In the genomic region with DNA sequence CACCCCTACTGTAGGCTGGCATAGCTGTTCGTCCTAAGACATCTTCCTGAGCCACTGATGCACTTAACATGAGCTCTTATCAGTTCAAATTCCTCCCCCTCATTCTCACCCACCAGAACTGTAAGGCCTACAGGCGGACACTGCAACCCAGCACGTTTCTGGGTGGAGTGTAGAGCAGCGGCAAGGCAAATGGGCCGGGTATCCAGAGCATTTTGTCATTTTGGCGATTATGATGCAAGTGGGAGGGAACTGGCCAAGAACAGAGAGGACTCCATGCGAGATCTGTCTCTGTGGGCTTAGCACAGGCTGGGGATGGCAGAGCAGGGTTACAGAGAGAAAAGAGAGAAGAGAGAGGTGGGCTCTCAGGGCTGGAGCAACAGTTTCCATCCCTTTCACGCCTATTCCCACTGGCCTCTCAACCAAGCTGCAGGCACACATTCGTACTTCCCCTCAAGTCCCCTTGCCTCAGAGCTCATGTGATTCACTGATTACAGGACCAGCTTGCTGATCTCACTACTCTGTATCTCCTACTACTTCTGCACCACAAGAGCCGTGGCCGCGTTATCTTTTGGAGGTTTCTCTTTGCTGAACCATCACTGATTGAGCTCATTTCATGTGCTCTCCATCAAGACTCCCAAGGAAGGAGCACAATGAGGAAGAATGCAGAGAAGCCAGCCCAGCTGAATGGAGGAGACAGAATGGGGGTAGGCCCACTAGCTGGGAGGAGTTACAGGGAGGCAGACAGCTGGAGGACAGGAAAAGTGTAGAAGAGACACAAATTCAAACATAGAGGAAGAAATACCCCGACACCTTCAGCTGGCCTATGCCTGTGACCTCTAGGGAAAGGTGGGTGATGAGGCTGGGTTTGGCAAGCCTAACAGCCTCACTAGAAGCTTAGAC, we compare ENCODE assay signal across 26 mouse cellular contexts. TPM values are rescaled to one million over a fixed set of nuclear protein-coding genes. Genes with fewer than 3 reads are reported as not detected.
DNase-seq lines count a peak whose midpoint lies in the region; ATAC-seq and TF ChIP-seq lines count a peak whose summit lies in the region.
"Had no signal": no experiment of that assay in that cellular context is flagged by ENCODE, and none has a peak within 500 bp of the region (broad histone marks: within the 10 kb centered on the region; RNA-seq: fewer than 3 reads in every experiment).

No protein-coding gene starts in this region.

- peak; percentile 9 to 27 for DNase-seq in heart, adult 18-20 months
- DNase-seq in heart, postnatal 25 days (ENCODE audit: low spot score) = no peak
- peak; percentile 10 to 25 for DNase-seq in lung, adult 18-20 months
- DNase-seq in lung, postnatal 14 days = no peak
- DNase-seq in ZHBTc4 (ENCODE audit: low read depth, low spot score) = peak; percentile 55
- no peak for DNase-seq in thymus, postnatal 36 days
- DNase-seq: B cell, adult 2 months; cerebellum, adult 9-10 months; kidney, adult 18-20 months; kidney, postnatal 10 days; right cerebral cortex, adult 18-20 months; spleen, adult 18-20 months; thymus, adult 2 months had no signal

- H3K9ac ChIP-seq in intestine, postnatal 0 days (ENCODE audit: low read depth, low read length) = no peak overlapping the region
- H3K9ac ChIP-seq: embryonic facial prominence, embryonic 12.5 days; forebrain, embryonic 15.5 days; hindbrain, embryonic 15.5 days; limb, embryonic 12.5 days; stomach, embryonic 15.5 days had no signal

- peak; percentile 19; the same call in 1 of the 2 replicates for ATAC-seq in intestine, postnatal 0 days
- no peak for ATAC-seq in megakaryocyte-erythroid progenitor cell, adult 5-6 weeks (replicated peaks; ENCODE audit: low FRiP score, low TSS enrichment, poor library complexity, severe bottlenecking)
- ATAC-seq: forebrain, embryonic 15.5 days had no signal

- no peak overlapping the region for H3K4me3 ChIP-seq in intestine, postnatal 0 days (ENCODE audit: low read depth, low read length)
- H3K4me3 ChIP-seq: embryonic facial prominence, embryonic 12.5 days; forebrain, embryonic 15.5 days; hindbrain, embryonic 15.5 days; layer of hippocampus, adult 2 months; left cerebral cortex, adult 2 months; limb, embryonic 12.5 days; stomach, embryonic 15.5 days had no signal

- intact Hi-C loops in heart, postnatal 25 days (cut with DNase I) = no loop called here

- H3K27ac ChIP-seq in intestine, postnatal 0 days (ENCODE audit: low read depth, low read length) = peak overlapping the region; percentile 37
- H3K27ac ChIP-seq: embryonic facial prominence, embryonic 12.5 days; forebrain, embryonic 15.5 days; hindbrain, embryonic 15.5 days; layer of hippocampus, adult 2 months; left cerebral cortex, adult 2 months; limb, embryonic 12.5 days; stomach, embryonic 15.5 days had no signal

- no peaks in the 10 kb centered on the region for H3K27me3 ChIP-seq in intestine, postnatal 0 days (replicated peaks; ENCODE audit: control insufficient read depth, insufficient read depth, low read length)
- H3K27me3 ChIP-seq: embryonic facial prominence, embryonic 12.5 days; forebrain, embryonic 15.5 days; hindbrain, embryonic 15.5 days; limb, embryonic 12.5 days; stomach, embryonic 15.5 days had no signal

- no peak overlapping the region for H3K4me2 ChIP-seq in intestine, postnatal 0 days (replicated peaks; ENCODE audit: low read depth)
- H3K4me2 ChIP-seq: embryonic facial prominence, embryonic 12.5 days; forebrain, embryonic 15.5 days; hindbrain, embryonic 15.5 days; limb, embryonic 12.5 days; stomach, embryonic 15.5 days had no signal

- H3K36me3 ChIP-seq in intestine, postnatal 0 days (ENCODE audit: control insufficient read depth, insufficient read depth) = no peaks in the 10 kb centered on the region
- H3K36me3 ChIP-seq: embryonic facial prominence, embryonic 12.5 days; forebrain, embryonic 15.5 days; hindbrain, embryonic 15.5 days; limb, embryonic 12.5 days; stomach, embryonic 15.5 days had no signal

- TF ChIP-seq CTCF in intestine, postnatal 0 days (IDR thresholded peaks at IDR 0.05; ENCODE audit: low read depth) = no peak

- 68% methylated on average over 13 of the region's 13 CpGs for WGBS in intestine, postnatal 0 days

- no peaks in the 10 kb centered on the region for H3K9me3 ChIP-seq in intestine, postnatal 0 days (ENCODE audit: control insufficient read depth)
- H3K9me3 ChIP-seq: embryonic facial prominence, embryonic 12.5 days; forebrain, embryonic 15.5 days; hindbrain, embryonic 15.5 days; limb, embryonic 12.5 days; stomach, embryonic 15.5 days had no signal

- H3K4me1 ChIP-seq in intestine, postnatal 0 days (replicated peaks; ENCODE audit: control insufficient read depth, insufficient read depth, low read length) = no peaks in the 10 kb centered on the region
- H3K4me1 ChIP-seq: embryonic facial prominence, embryonic 12.5 days; forebrain, embryonic 15.5 days; hindbrain, embryonic 15.5 days; stomach, embryonic 15.5 days had no signal

RNA-seq across cellular contexts. Expression of a gene that starts 1.7 kb away (rescaled TPM):
- total RNA-seq in heart, adult 18-20 months (2021) = not detected
- total RNA-seq in heart, postnatal 25 days (2021) = not detected
- polyA plus RNA-seq in intestine, postnatal 0 days (2015; fragmentation: Nextera tagmentation; extraction: Ambion mirVana) = 14,893 and 15,612 TPM in 2 replicates
- total RNA-seq in megakaryocyte-erythroid progenitor cell, adult 5-6 weeks (2014; fragmentation: Nextera tagmentation) = not detected in 2 replicates
- not detected in 2 replicates for total RNA-seq in megakaryocyte-erythroid progenitor cell, adult 5-6 weeks (2017)
- total RNA-seq: layer of hippocampus, adult 2 months; left cerebral cortex, adult 2 months; megakaryocyte progenitor cell, adult 5-6 weeks; midbrain, postnatal 0 days had no signal
- polyA plus RNA-seq: cortical plate, adult 2 months; embryonic facial prominence, embryonic 12.5 days; forebrain, embryonic 15.5 days; limb, embryonic 12.5 days; midbrain, postnatal 0 days; neural tube, embryonic 11.5 days had no signal

RNA-seq across cellular contexts. Expression of a gene that starts 53.6 kb away (rescaled TPM):
- 1 to 10 TPM; 4.1 to 5.3 TPM for total RNA-seq in heart, adult 18-20 months (2021)
- total RNA-seq in heart, postnatal 25 days (2021) = 1 to 10 TPM; 4.2 to 4.9 TPM
- polyA plus RNA-seq in intestine, postnatal 0 days (2015; fragmentation: Nextera tagmentation; extraction: Ambion mirVana) = 55.8 and 68.8 TPM in 2 replicates
- total RNA-seq in megakaryocyte-erythroid progenitor cell, adult 5-6 weeks (2014; fragmentation: Nextera tagmentation) = 0.22 TPM in 1 of 2 replicates, not detected in the other
- total RNA-seq in megakaryocyte-erythroid progenitor cell, adult 5-6 weeks (2017) = not detected in 2 replicates

Comparison
In these comparisons a context has a peak if more than half of its experiments do, and no peak if none do; other contexts are left out.
1. DNase-seq: peak in heart, adult 18-20 months (2 of 2), lung, adult 18-20 months (2 of 2) and ZHBTc4 (single experiment); none in heart, postnatal 25 days (single experiment), lung, postnatal 14 days (single experiment) and thymus, postnatal 36 days (0 of 2).
2. RNA of a gene that starts 53.6 kb away (total RNA-seq): 4.1 to 5.3 TPM in heart, adult 18-20 months and 4.2 to 4.9 TPM in heart, postnatal 25 days; 0.22 TPM in megakaryocyte-erythroid progenitor cell, adult 5-6 weeks; every median in the first group is over 4 times any median in the second.